Mouse (Mus musculus) neural tube, embryonic 15.5 days (tissue): ENCODE measurements around the gene Ccdc85c. TPM values are rescaled to one million over a fixed set of nuclear protein-coding genes. Genes with fewer than 3 reads are reported as not detected.

Experiments
- ATAC-seq: fragments of 200-750 bp; cut with Nextera tagmentation; 2 replicates; pipeline ENCODE4 v1.8.0; 2017; ENCODE audit warnings: mild to moderate bottlenecking, moderate TSS enrichment, moderate library complexity; ENCODE audit not compliant: low FRiP score
- H3K27ac ChIP-seq: fragments of 300-500 bp; sonication (generic); replicated peaks from 2 replicates; pipeline ENCODE4 v1.5.1; 2015; ENCODE audit warnings: mild to moderate bottlenecking, inconsistent platforms
- H3K27me3 ChIP-seq: fragments of 300-500 bp; sonication (generic); replicated peaks from 2 replicates; pipeline ENCODE4 v1.6.1; 2015; ENCODE audit warnings: inconsistent platforms
- H3K36me3 ChIP-seq: fragments of 300-500 bp; sonication (generic); 2 replicates; pipeline ENCODE4 v1.6.1; 2015; ENCODE audit warnings: inconsistent platforms
- H3K4me1 ChIP-seq: fragments of 300-500 bp; sonication (generic); 2 replicates; pipeline ENCODE4 v1.6.1; 2015; ENCODE audit warnings: inconsistent platforms
- H3K4me2 ChIP-seq: fragments of 300-500 bp; sonication (generic); 2 replicates; pipeline ENCODE4 v1.6.1; 2015; ENCODE audit warnings: inconsistent platforms, mild to moderate bottlenecking, moderate library complexity
- H3K4me3 ChIP-seq: fragments of 300-500 bp; sonication (generic); replicated peaks from 2 replicates; pipeline ENCODE4 v1.5.1; 2015; ENCODE audit warnings: mild to moderate bottlenecking, inconsistent platforms
- H3K9ac ChIP-seq: fragments of 300-500 bp; sonication (generic); replicated peaks from 2 replicates; pipeline ENCODE4 v1.6.1; 2015; ENCODE audit warnings: mild to moderate bottlenecking, inconsistent platforms
- H3K9me3 ChIP-seq: fragments of 300-500 bp; sonication (generic); replicated peaks from 2 replicates; pipeline ENCODE4 v1.6.1; 2016; ENCODE audit warnings: inconsistent platforms
- WGBS: fragments of 180-500 bp; shearing (Covaris S2); methylation state at CpG from one replicate; pipeline ENCODE4 v1.1.7; 2015; ENCODE audit warnings: mixed read lengths; 5-methylcytosine and 5-hydroxymethylcytosine counted together
- polyA plus RNA-seq: library from polyadenylated mRNA; unstranded; fragments of >200 nt; fragmentation: Nextera tagmentation; extraction: Ambion mirVana; gene quantifications from 2 replicates; pipeline ENCODE4 v1.2.1, GENCODE M21; 2015

Gene Ccdc85c
- polyA plus RNA-seq, 1 experiment from 2014 or later = 11.9 TPM

- ATAC-seq = no peak
- Histone ChIP-seq H3K4me2 (peak overlapping the region; percentile 95), H3K4me1 (peaks cover 82% of the 10 kb centered on the region)
Observed at GRCm38 (mm10) chr12:108274313-108274595, 971 bp downstream of the Ccdc85c start.

GRCm38 (mm10) chr12:108273466-108274312 lies 1.5 kb downstream of the Ccdc85c start:
- H3K27me3 ChIP-seq = no peaks in the 10 kb centered on the region
- H3K4me3 ChIP-seq = peak overlapping the region; percentile 86
- ATAC-seq = no peak
- H3K9me3 ChIP-seq = no peaks in the 10 kb centered on the region
- H3K4me2 ChIP-seq = peak overlapping the region; percentile 95
- peaks cover 82% of the 10 kb centered on the region for H3K4me1 ChIP-seq
- peak overlapping the region; percentile 82 for H3K9ac ChIP-seq
- WGBS = 3% methylated on average over 21 of the region's 21 CpGs
- peak overlapping the region; percentile 94 for H3K27ac ChIP-seq
- H3K36me3 ChIP-seq = no peaks in the 10 kb centered on the region

More at GRCm38 (mm10) chr12:108274313-108274595, 971 bp downstream of the Ccdc85c start:
- H3K9me3 ChIP-seq = no peaks in the 10 kb centered on the region
- H3K36me3 ChIP-seq = no peaks in the 10 kb centered on the region
- peak overlapping the region; percentile 82 for H3K9ac ChIP-seq
- H3K4me3 ChIP-seq = peak overlapping the region; percentile 86
- H3K27ac ChIP-seq = peak overlapping the region; percentile 94
- H3K27me3 ChIP-seq = no peaks in the 10 kb centered on the region
- WGBS = 0% methylated on average over 35 of the region's 35 CpGs

GRCm38 (mm10) chr12:108272143-108272635 lies 3.0 kb downstream of the Ccdc85c start:
- H3K36me3 ChIP-seq = no peaks in the 10 kb centered on the region
- H3K4me3 ChIP-seq = peak overlapping the region; percentile 86
- peak overlapping the region; percentile 38 for H3K9ac ChIP-seq
- ATAC-seq = no peak
- H3K27me3 ChIP-seq = no peaks in the 10 kb centered on the region
- H3K4me2 ChIP-seq = peak overlapping the region; percentile 95
- peaks cover 78% of the 10 kb centered on the region for H3K4me1 ChIP-seq
- WGBS = 37% methylated on average over 7 of the region's 7 CpGs
- 0 out of 2 replicates have a peak overlapping the region, but pooled peaks have one; percentile 2 for H3K27ac ChIP-seq
- H3K9me3 ChIP-seq = no peaks in the 10 kb centered on the region

- no peaks in the 10 kb centered on the region for H3K36me3 ChIP-seq
- H3K4me2 ChIP-seq = peak overlapping the region; percentile 95
- no peaks in the 10 kb centered on the region for H3K27me3 ChIP-seq
- 61% methylated on average over 16 of the region's 16 CpGs for WGBS
- no peak for ATAC-seq
- H3K27ac ChIP-seq = 0 out of 2 replicates have a peak overlapping the region, but pooled peaks have one; percentile 2
- H3K9ac ChIP-seq = peak overlapping the region; percentile 38
- H3K4me3 ChIP-seq = peak overlapping the region; percentile 86
- H3K4me1 ChIP-seq = peaks cover 78% of the 10 kb centered on the region
- H3K9me3 ChIP-seq = no peaks in the 10 kb centered on the region
Observed at GRCm38 (mm10) chr12:108271351-108272142, 3.7 kb downstream of the Ccdc85c start.

GRCm38 (mm10) chr12:108270240-108270919 lies 4.8 kb downstream of the Ccdc85c start:
- ATAC-seq = no peak
- Histone ChIP-seq H3K9me3 (no peaks in the 10 kb centered on the region), H3K27me3 (no peaks in the 10 kb centered on the region), H3K4me1 (peaks cover 88% of the 10 kb centered on the region), H3K9ac (no peak overlapping the region), H3K27ac (no peak overlapping the region), H3K4me3 (peak overlapping the region; percentile 86), H3K4me2 (peak overlapping the region; percentile 95), H3K36me3 (no peaks in the 10 kb centered on the region)
- WGBS = 59% methylated on average over 13 of the region's 13 CpGs

GRCm38 (mm10) chr12:108269699-108270098 lies 5.5 kb downstream of the Ccdc85c start:
- no peak for ATAC-seq
- no peaks in the 10 kb centered on the region for H3K27me3 ChIP-seq
- no peak overlapping the region for H3K4me2 ChIP-seq
- WGBS = 87% methylated on average over 5 of the region's 5 CpGs
- H3K9me3 ChIP-seq = no peaks in the 10 kb centered on the region
- H3K4me3 ChIP-seq = no peak overlapping the region
- H3K36me3 ChIP-seq = no peaks in the 10 kb centered on the region
- H3K9ac ChIP-seq = no peak overlapping the region
- H3K4me1 ChIP-seq = peaks cover 95% of the 10 kb centered on the region
- H3K27ac ChIP-seq = no peak overlapping the region

- WGBS = 84% methylated on average over 10 of the region's 10 CpGs
- Histone ChIP-seq H3K9ac (no peak overlapping the region), H3K27ac (no peak overlapping the region), H3K4me2 (no peak overlapping the region), H3K27me3 (no peaks in the 10 kb centered on the region), H3K9me3 (no peaks in the 10 kb centered on the region), H3K36me3 (no peaks in the 10 kb centered on the region), H3K4me3 (no peak overlapping the region), H3K4me1 (peaks cover 96% of the 10 kb centered on the region)
- ATAC-seq = no peak
Observed at GRCm38 (mm10) chr12:108268970-108269369, 6.3 kb downstream of the Ccdc85c start.

- no peak overlapping the region for H3K4me3 ChIP-seq
- H3K36me3 ChIP-seq = no peaks in the 10 kb centered on the region
- H3K27ac ChIP-seq = no peak overlapping the region
- no peak overlapping the region for H3K9ac ChIP-seq
- 80% methylated on average over 7 of the region's 7 CpGs for WGBS
- no peak overlapping the region for H3K4me2 ChIP-seq
- no peaks in the 10 kb centered on the region for H3K9me3 ChIP-seq
- H3K27me3 ChIP-seq = no peaks in the 10 kb centered on the region
- H3K4me1 ChIP-seq = peaks cover 95% of the 10 kb centered on the region
- no peak for ATAC-seq
Observed at GRCm38 (mm10) chr12:108267653-108268052, 7.6 kb downstream of the Ccdc85c start.

- Histone ChIP-seq H3K9me3 (no peaks in the 10 kb centered on the region), H3K27ac (peak overlapping the region; percentile 74), H3K27me3 (no peaks in the 10 kb centered on the region), H3K36me3 (no peaks in the 10 kb centered on the region), H3K4me3 (peak overlapping the region; percentile 19), H3K9ac (peak overlapping the region; percentile 42), H3K4me2 (peak overlapping the region; percentile 58), H3K4me1 (peaks cover 88% of the 10 kb centered on the region)
- WGBS = 7% methylated on average over 27 of the region's 27 CpGs
- ATAC-seq = peak; percentile 54
Observed at GRCm38 (mm10) chr12:108265831-108266619, 9.2 kb downstream of the Ccdc85c start.

GRCm38 (mm10) chr12:108264918-108265317 lies 10.3 kb downstream of the Ccdc85c start:
- Histone ChIP-seq H3K9ac (no peak overlapping the region), H3K4me3 (no peak overlapping the region), H3K27me3 (no peaks in the 10 kb centered on the region), H3K27ac (no peak overlapping the region), H3K36me3 (no peaks in the 10 kb centered on the region), H3K4me1 (peaks cover 81% of the 10 kb centered on the region), H3K9me3 (no peaks in the 10 kb centered on the region), H3K4me2 (no peak overlapping the region)
- 71% methylated on average over 7 of the region's 7 CpGs for WGBS
- no peak for ATAC-seq

- Histone ChIP-seq H3K9ac (no peak overlapping the region), H3K4me2 (no peak overlapping the region), H3K27me3 (no peaks in the 10 kb centered on the region), H3K9me3 (no peaks in the 10 kb centered on the region), H3K4me1 (peaks cover 75% of the 10 kb centered on the region), H3K27ac (no peak overlapping the region), H3K4me3 (no peak overlapping the region), H3K36me3 (no peaks in the 10 kb centered on the region)
- ATAC-seq = no peak
- 78% methylated on average over 12 of the region's 12 CpGs for WGBS
Observed at GRCm38 (mm10) chr12:108260950-108261349, 14.3 kb downstream of the Ccdc85c start.
